Mouse (Mus musculus) neural tube, embryonic 13.5 days (tissue): ENCODE results near the gene Homer1. TPM values are rescaled to one million over a fixed set of nuclear protein-coding genes. Genes with fewer than 3 reads are reported as not detected.

ENCODE experiments used
- ATAC-seq: fragments of 200-750 bp; cut with Nextera tagmentation; 2 replicates; pipeline ENCODE4 v1.8.0; 2017; ENCODE audit warnings: low read depth, mild to moderate bottlenecking, moderate TSS enrichment, moderate library complexity
- H3K27ac ChIP-seq: fragments of 300-500 bp; sonication (generic); replicated peaks from 2 replicates; pipeline ENCODE4 v1.5.1; 2015; ENCODE audit warnings: moderate library complexity, mild to moderate bottlenecking, inconsistent platforms
- H3K27me3 ChIP-seq: fragments of 300-500 bp; sonication (generic); 2 replicates; pipeline ENCODE4 v1.6.1; 2015; ENCODE audit warnings: mild to moderate bottlenecking, inconsistent platforms
- H3K36me3 ChIP-seq: fragments of 300-500 bp; sonication (generic); 2 replicates; pipeline ENCODE4 v1.6.1; 2015; ENCODE audit warnings: mild to moderate bottlenecking, inconsistent platforms
- H3K4me1 ChIP-seq: fragments of 300-500 bp; sonication (generic); replicated peaks from 2 replicates; pipeline ENCODE4 v1.6.1; 2015; ENCODE audit warnings: inconsistent platforms
- H3K4me2 ChIP-seq: fragments of 300-500 bp; sonication (generic); 2 replicates; pipeline ENCODE4 v1.6.1; 2015; ENCODE audit warnings: inconsistent platforms, mild to moderate bottlenecking, moderate library complexity
- H3K4me3 ChIP-seq: fragments of 300-500 bp; sonication (generic); 2 replicates; pipeline ENCODE4 v1.5.1; 2015; ENCODE audit warnings: mild to moderate bottlenecking, inconsistent platforms
- H3K9ac ChIP-seq: fragments of 300-500 bp; sonication (generic); 2 replicates; pipeline ENCODE4 v1.6.1; 2015; ENCODE audit warnings: moderate library complexity, mild to moderate bottlenecking, inconsistent platforms
- H3K9me3 ChIP-seq: fragments of 300-500 bp; sonication (generic); 2 replicates; pipeline ENCODE4 v1.6.1; 2016; ENCODE audit warnings: inconsistent platforms
- WGBS: fragments of 180-500 bp; shearing (Covaris S2); methylation state at CpG from one replicate; pipeline ENCODE4 v1.1.7; 2015; 5-methylcytosine and 5-hydroxymethylcytosine counted together
- polyA plus RNA-seq: library from polyadenylated mRNA; unstranded; fragments of >200 nt; fragmentation: Nextera tagmentation; extraction: Ambion mirVana; gene quantifications from 2 replicates; pipeline ENCODE4 v1.2.1, GENCODE M21; 2015

Gene Homer1
- polyA plus RNA-seq, 1 experiment from 2014 or later, result 12.2 TPM

DNA sequence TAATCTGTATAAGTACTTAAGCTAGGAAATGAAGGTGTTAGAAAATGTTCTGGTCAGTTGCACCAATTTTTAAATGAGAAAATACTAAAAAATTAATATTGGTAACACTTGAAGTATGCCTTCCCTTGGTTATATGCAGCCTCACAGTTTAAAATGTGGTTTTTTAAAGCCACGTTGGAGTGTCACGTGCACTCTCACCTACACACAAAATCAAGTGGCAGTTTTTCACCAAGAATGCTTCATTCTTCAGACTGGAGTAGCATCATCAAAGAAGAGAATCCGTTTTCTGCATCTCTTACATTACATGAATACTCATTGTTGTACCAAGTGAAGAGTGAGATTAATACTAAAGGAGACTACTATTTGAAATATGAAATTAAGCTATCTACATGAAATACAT lies 7.1 kb downstream of the Homer1 start:
- no peak for ATAC-seq
- WGBS, result 50% methylated on average over 3 of the region's 3 CpGs
- H3K9ac ChIP-seq, result 0 out of 2 replicates have a peak overlapping the region, but pooled peaks have one; percentile 52

DNA sequence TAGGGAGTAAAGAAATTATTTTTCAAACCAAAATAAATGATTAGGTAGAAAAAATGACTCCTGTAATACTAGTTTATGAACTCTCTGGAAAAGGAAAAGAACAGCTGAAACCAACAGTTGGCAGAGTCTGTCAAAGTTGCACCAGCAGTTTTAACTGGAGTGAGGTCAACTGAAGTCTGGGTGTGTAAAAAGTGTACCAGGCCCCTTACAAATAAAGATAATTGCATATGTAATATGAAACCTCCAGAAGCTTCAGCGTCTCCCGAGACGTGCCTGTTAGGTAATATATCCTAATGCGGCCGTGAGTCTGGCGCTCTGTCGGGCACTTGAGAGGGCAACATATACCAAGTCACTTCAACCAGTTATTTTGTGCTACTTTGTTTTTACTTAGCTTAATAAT lies 8.3 kb downstream of the Homer1 start:
- Histone ChIP-seq H3K27me3 (no peaks in the 10 kb centered on the region), H3K36me3 (no peaks in the 10 kb centered on the region), H3K4me1 (peaks cover 51% of the 10 kb centered on the region), H3K4me3 (peak overlapping the region; percentile 85; the same call in 1 of the 2 replicates), H3K27ac (no peak overlapping the region), H3K4me2 (peak overlapping the region; percentile 81), H3K9me3 (no peaks in the 10 kb centered on the region), H3K9ac (no peak overlapping the region)
- no peak for ATAC-seq
- 34% methylated on average over 7 of the region's 7 CpGs for WGBS

More for the DNA sequence above, 7.1 kb downstream of the Homer1 start:
- Histone ChIP-seq H3K27ac (no peak overlapping the region), H3K4me3 (peak overlapping the region; percentile 85), H3K4me2 (peak overlapping the region; percentile 81), H3K4me1 (peaks cover 54% of the 10 kb centered on the region), H3K36me3 (no peaks in the 10 kb centered on the region), H3K9me3 (no peaks in the 10 kb centered on the region), H3K27me3 (no peaks in the 10 kb centered on the region)

GRCm38 (mm10) chr13:93309295-93309694 lies 9.9 kb downstream of the Homer1 start:
- Histone ChIP-seq H3K4me2 (peak overlapping the region; percentile 12), H3K9me3 (no peaks in the 10 kb centered on the region), H3K4me3 (no peak overlapping the region), H3K27ac (no peak overlapping the region), H3K36me3 (no peaks in the 10 kb centered on the region), H3K9ac (no peak overlapping the region), H3K27me3 (no peaks in the 10 kb centered on the region), H3K4me1 (peaks cover 53% of the 10 kb centered on the region)
- ATAC-seq, result no peak
- WGBS, result 67% methylated on average over 1 of the region's 1 CpGs

DNA sequence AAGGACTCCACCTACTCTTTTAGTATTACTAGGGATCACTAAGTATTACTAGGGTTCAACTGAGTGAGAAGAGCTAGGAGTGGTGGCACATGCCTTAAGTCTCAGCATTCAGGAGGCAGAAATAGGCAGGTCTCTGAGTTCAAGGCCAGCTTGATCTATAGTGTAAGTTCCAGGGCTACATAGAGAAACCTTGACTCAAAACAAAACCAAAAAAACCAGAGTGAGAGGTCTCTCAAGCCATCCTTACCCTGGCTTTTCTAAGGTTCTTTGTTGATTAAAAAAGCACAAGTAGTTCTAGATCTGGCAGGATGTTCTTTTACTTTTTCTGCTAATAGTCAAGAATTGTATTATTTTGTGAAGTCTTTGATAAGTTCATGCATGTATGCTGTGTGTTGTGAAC lies 13.1 kb downstream of the Homer1 start:
- peaks cover 32% of the 10 kb centered on the region for H3K4me1 ChIP-seq
- H3K9me3 ChIP-seq, result no peaks in the 10 kb centered on the region
- H3K27me3 ChIP-seq, result no peaks in the 10 kb centered on the region
- no peak overlapping the region for H3K4me3 ChIP-seq
- no peak for ATAC-seq
- no peaks in the 10 kb centered on the region for H3K36me3 ChIP-seq
- no peak overlapping the region for H3K9ac ChIP-seq
- no peak overlapping the region for H3K27ac ChIP-seq
- no peak overlapping the region for H3K4me2 ChIP-seq

DNA sequence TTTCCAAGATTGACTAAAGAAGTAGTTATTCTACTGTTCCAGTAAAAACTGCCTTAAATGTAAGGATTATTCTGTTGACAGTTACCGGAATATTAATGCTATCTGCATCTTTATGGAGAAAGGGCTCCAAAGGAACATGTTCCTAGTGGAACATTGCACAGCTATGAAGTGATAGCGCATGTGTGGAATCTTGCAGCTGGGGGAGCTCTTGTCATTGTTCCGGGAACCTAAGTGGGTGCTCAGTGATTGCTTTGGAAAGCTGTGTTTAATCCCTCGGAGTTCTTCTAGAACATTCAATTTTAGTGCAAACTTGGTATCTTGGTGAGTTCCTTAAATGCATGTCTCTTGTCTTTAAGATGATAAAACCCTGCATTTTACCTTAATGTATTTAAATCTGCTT lies 14.9 kb downstream of the Homer1 start:
- Histone ChIP-seq H3K4me2 (no peak overlapping the region), H3K4me1 (peaks cover 16% of the 10 kb centered on the region), H3K27ac (no peak overlapping the region), H3K9me3 (no peaks in the 10 kb centered on the region), H3K4me3 (no peak overlapping the region), H3K36me3 (no peaks in the 10 kb centered on the region), H3K9ac (no peak overlapping the region), H3K27me3 (no peaks in the 10 kb centered on the region)
- WGBS, result 87% methylated on average over 4 of the region's 4 CpGs
- ATAC-seq, result no peak

DNA sequence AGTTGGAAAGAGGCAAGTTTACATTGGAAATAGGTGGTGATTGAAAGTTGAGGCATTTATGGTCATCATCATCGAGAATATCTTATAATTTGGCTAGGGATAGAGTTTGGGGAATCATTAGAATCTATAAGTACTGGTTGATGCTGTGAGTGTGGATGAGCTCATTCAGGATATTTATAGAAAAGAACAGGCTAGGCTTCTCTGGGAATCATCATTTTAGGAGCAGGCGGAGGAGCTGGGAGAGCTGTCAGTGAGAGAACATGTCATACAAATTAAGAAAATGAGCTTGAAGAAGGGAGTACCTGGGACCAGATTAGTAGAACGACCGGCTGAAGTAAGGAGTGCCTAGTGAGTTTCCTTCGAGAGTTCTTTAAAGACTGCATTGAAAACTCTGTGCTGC lies 20.7 kb downstream of the Homer1 start:
- no peaks in the 10 kb centered on the region for H3K9me3 ChIP-seq
- WGBS, result 90% methylated on average over 5 of the region's 5 CpGs
- H3K27me3 ChIP-seq, result no peaks in the 10 kb centered on the region
- no peaks in the 10 kb centered on the region for H3K4me1 ChIP-seq
- no peak overlapping the region for H3K4me2 ChIP-seq
- H3K36me3 ChIP-seq, result no peaks in the 10 kb centered on the region
- no peak for ATAC-seq
- H3K27ac ChIP-seq, result no peak overlapping the region
- no peak overlapping the region for H3K9ac ChIP-seq
- H3K4me3 ChIP-seq, result no peak overlapping the region

DNA sequence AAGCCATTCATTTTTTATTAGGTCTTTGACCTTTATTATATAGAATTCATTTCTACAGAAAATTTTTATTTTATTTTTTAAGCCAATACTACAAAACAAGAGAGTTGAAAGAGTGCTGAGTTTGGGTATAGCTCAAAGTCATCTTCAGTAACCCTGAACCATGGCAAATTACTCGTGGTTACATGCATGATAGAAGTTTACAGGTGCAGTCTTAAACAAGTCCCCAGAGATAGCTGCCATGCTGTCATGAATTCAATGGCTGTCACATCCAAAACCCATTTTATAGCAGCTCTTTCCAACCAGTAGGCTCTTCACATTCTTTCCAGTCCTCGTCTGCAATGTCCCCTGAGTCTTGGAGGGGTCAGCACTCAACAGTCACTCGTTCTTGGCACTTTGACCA lies 26.9 kb downstream of the Homer1 start:
- H3K9ac ChIP-seq, result no peak overlapping the region
- no peak overlapping the region for H3K27ac ChIP-seq
- H3K4me1 ChIP-seq, result no peaks in the 10 kb centered on the region
- WGBS, result 76% methylated on average over 3 of the region's 3 CpGs
- no peak overlapping the region for H3K4me2 ChIP-seq
- H3K27me3 ChIP-seq, result no peaks in the 10 kb centered on the region
- H3K9me3 ChIP-seq, result no peaks in the 10 kb centered on the region
- no peak for ATAC-seq
- no peak overlapping the region for H3K4me3 ChIP-seq
- no peaks in the 10 kb centered on the region for H3K36me3 ChIP-seq

- Histone ChIP-seq H3K36me3 (no peaks in the 10 kb centered on the region), H3K4me1 (no peaks in the 10 kb centered on the region), H3K4me3 (no peak overlapping the region), H3K27ac (no peak overlapping the region), H3K9me3 (no peaks in the 10 kb centered on the region), H3K4me2 (no peak overlapping the region), H3K27me3 (no peaks in the 10 kb centered on the region), H3K9ac (no peak overlapping the region)
- 91% methylated on average over 2 of the region's 2 CpGs for WGBS
- ATAC-seq, result no peak
Observed at GRCm38 (mm10) chr13:93331721-93332120, 32.3 kb downstream of the Homer1 start.

- Histone ChIP-seq H3K27me3 (no peaks in the 10 kb centered on the region), H3K9me3 (no peaks in the 10 kb centered on the region), H3K4me2 (no peak overlapping the region), H3K4me1 (no peaks in the 10 kb centered on the region), H3K27ac (no peak overlapping the region), H3K9ac (no peak overlapping the region), H3K4me3 (no peak overlapping the region), H3K36me3 (no peaks in the 10 kb centered on the region)
- ATAC-seq, result no peak
- WGBS, result 97% methylated on average over 13 of the region's 13 CpGs
Observed at GRCm38 (mm10) chr13:93332491-93332890, 33.1 kb downstream of the Homer1 start.

GRCm38 (mm10) chr13:93335337-93335736 lies 35.9 kb downstream of the Homer1 start:
- WGBS, result 77% methylated on average over 3 of the region's 3 CpGs
- H3K36me3 ChIP-seq, result no peaks in the 10 kb centered on the region
- H3K4me3 ChIP-seq, result no peak overlapping the region
- no peak overlapping the region for H3K9ac ChIP-seq
- H3K27ac ChIP-seq, result no peak overlapping the region
- H3K9me3 ChIP-seq, result no peaks in the 10 kb centered on the region
- no peaks in the 10 kb centered on the region for H3K27me3 ChIP-seq
- no peak for ATAC-seq
- no peaks in the 10 kb centered on the region for H3K4me1 ChIP-seq
- no peak overlapping the region for H3K4me2 ChIP-seq

DNA sequence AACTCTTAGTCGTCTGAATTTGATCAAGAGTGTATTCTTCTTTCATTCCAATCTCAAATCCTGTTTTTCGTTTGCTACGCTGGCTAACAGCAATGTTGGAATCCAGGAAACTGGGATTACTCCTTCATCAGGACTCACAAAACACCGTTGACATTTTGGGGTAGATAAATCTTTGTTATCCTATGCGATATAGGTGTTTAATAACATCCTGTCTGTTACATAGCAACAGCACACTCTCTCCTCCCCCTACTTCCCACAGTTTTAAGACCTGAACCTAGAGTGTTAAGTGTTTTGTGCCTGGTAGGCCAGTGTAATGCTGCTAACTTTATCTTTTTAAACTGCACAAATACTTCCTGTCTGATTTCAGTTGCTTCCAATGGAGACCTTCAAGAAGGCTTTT lies 39.0 kb downstream of the Homer1 start:
- Histone ChIP-seq H3K27me3 (no peaks in the 10 kb centered on the region), H3K36me3 (no peaks in the 10 kb centered on the region), H3K4me2 (no peak overlapping the region), H3K9me3 (no peaks in the 10 kb centered on the region), H3K27ac (no peak overlapping the region), H3K4me3 (no peak overlapping the region), H3K9ac (no peak overlapping the region), H3K4me1 (no peaks in the 10 kb centered on the region)
- WGBS, result 76% methylated on average over 5 of the region's 5 CpGs
- no peak for ATAC-seq

DNA sequence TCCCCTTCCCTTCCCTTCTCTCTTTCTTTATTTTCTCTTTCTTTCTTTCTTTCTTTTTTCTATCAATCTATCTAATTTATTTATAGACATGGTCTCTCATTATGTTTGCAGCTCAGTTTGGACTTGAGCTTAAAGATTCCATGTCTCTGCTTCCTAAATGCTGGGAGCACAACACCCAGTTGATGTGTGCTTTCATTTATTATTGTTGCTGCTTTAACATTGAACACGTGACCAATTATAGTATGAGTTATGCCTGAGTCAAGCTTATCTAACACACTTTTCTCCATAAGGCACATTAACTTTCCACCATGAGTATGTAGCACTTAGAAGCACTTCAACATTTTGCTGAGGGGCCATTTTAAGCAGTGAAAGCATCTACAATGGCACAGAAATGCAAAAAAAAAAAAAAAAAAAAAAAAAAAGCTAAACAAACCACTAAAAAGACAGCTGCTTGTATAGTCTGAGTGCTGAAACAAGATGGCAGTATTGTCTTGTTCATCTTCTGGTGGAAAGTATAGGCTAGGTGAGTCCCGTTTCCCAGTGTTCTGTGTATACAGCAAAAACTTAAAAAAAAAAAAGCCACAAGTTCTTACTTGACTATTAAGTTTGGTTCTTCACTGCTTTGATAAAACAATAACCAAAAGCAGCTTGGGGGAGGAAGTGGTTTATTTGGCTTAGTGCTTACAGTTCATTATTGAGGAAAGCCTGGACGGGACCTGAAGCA lies 41.3 kb downstream of the Homer1 start:
- no peaks in the 10 kb centered on the region for H3K9me3 ChIP-seq
- H3K27me3 ChIP-seq, result no peaks in the 10 kb centered on the region
- H3K36me3 ChIP-seq, result no peaks in the 10 kb centered on the region
- no peak overlapping the region for H3K4me2 ChIP-seq
- H3K4me3 ChIP-seq, result no peak overlapping the region
- no peaks in the 10 kb centered on the region for H3K4me1 ChIP-seq
- H3K27ac ChIP-seq, result no peak overlapping the region
- 93% methylated on average over 3 of the region's 3 CpGs for WGBS
- no peak for ATAC-seq
- no peak overlapping the region for H3K9ac ChIP-seq

DNA sequence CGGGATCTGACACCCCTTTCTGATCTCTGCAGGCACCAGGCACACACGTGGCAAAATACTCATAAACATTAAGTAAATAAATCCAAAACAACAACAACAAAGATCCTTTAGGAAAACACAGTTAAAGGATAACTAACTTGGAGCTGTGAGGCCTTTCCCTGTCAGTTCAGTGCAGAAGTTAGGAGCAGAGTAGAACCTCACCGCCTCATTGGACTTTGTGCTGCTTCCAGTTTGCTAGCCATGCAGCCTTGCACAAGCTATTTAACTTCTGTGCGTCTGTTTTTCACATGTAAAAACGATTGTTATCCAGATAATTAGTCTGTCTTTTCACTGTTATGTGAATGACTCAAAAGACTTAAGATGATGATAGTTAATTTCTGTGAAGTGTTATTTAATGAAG lies 43.2 kb downstream of the Homer1 start:
- no peak overlapping the region for H3K27ac ChIP-seq
- H3K4me1 ChIP-seq, result no peaks in the 10 kb centered on the region
- H3K9me3 ChIP-seq, result no peaks in the 10 kb centered on the region
- H3K36me3 ChIP-seq, result no peaks in the 10 kb centered on the region
- no peak overlapping the region for H3K9ac ChIP-seq
- H3K4me3 ChIP-seq, result no peak overlapping the region
- WGBS, result 76% methylated on average over 5 of the region's 5 CpGs
- H3K27me3 ChIP-seq, result no peaks in the 10 kb centered on the region
- ATAC-seq, result no peak
- no peak overlapping the region for H3K4me2 ChIP-seq
